Mouse (Mus musculus): ENCODE measurements around the gene Acer3. TPM values are rescaled to one million over a fixed set of nuclear protein-coding genes. Genes with fewer than 3 reads are reported as not detected.
A peak's percentile ranks its signal among the peaks of the same experiment; 100 is the strongest.

Acer3 gene
- polyA plus RNA-seq, 1 experiment from 2014 or later: 35.2 TPM

GRCm38 (mm10) chr7:98354921-98355310 is 33.9 kb upstream of the Acer3 start:
- 55% methylated on average over 4 of the region's 4 CpGs for WGBS
- Histone ChIP-seq H3K4me1 (replicated peaks; ENCODE audit: control insufficient read depth, insufficient read depth, low read length) (peaks cover 13% of the 10 kb centered on the region), H3K27me3 (replicated peaks; ENCODE audit: control insufficient read depth, insufficient read depth, low read length) (peaks cover 23% of the 10 kb centered on the region), H3K9me3 (ENCODE audit: control insufficient read depth, low read length) (no peaks in the 10 kb centered on the region), H3K36me3 (ENCODE audit: control insufficient read depth, insufficient read depth, low read length) (no peaks in the 10 kb centered on the region), H3K27ac (ENCODE audit: low read depth, low read length) (no peak overlapping the region), H3K9ac (ENCODE audit: low read depth, low read length) (no peak overlapping the region), H3K4me3 (ENCODE audit: low read depth, low read length) (no peak overlapping the region), H3K4me2 (no peak overlapping the region)
- ATAC-seq (replicated peaks; ENCODE audit: low FRiP score): peak; percentile 54
- no peak for DNase-seq (ENCODE audit: low spot score)

GRCm38 (mm10) chr7:98354160-98354920 is 33.3 kb upstream of the Acer3 start:
- 0 out of 2 replicates have a peak, but pooled peaks have one; percentile 11 for ATAC-seq (replicated peaks; ENCODE audit: low FRiP score)

GRCm38 (mm10) chr7:98353616-98354015 is 32.6 kb upstream of the Acer3 start:
- no peak overlapping the region for H3K4me3 ChIP-seq (ENCODE audit: low read depth, low read length)
- no peak for ATAC-seq (replicated peaks; ENCODE audit: low FRiP score)
- H3K4me1 ChIP-seq (replicated peaks; ENCODE audit: control insufficient read depth, insufficient read depth, low read length): peaks cover 13% of the 10 kb centered on the region
- WGBS: 80% methylated on average over 5 of the region's 5 CpGs
- H3K36me3 ChIP-seq (ENCODE audit: control insufficient read depth, insufficient read depth, low read length): no peaks in the 10 kb centered on the region
- peaks cover 11% of the 10 kb centered on the region for H3K27me3 ChIP-seq (replicated peaks; ENCODE audit: control insufficient read depth, insufficient read depth, low read length)
- no peak for DNase-seq (ENCODE audit: low spot score)
- H3K4me2 ChIP-seq: no peak overlapping the region
- H3K27ac ChIP-seq (ENCODE audit: low read depth, low read length): no peak overlapping the region
- no peaks in the 10 kb centered on the region for H3K9me3 ChIP-seq (ENCODE audit: control insufficient read depth, low read length)
- H3K9ac ChIP-seq (ENCODE audit: low read depth, low read length): no peak overlapping the region

More at GRCm38 (mm10) chr7:98354160-98354920, 33.3 kb upstream of the Acer3 start:
- no peak overlapping the region for H3K4me3 ChIP-seq (ENCODE audit: low read depth, low read length)
- H3K4me1 ChIP-seq (replicated peaks; ENCODE audit: control insufficient read depth, insufficient read depth, low read length): peaks cover 13% of the 10 kb centered on the region
- H3K27ac ChIP-seq (ENCODE audit: low read depth, low read length): no peak overlapping the region
- H3K36me3 ChIP-seq (ENCODE audit: control insufficient read depth, insufficient read depth, low read length): no peaks in the 10 kb centered on the region
- no peak overlapping the region for H3K4me2 ChIP-seq
- no peaks in the 10 kb centered on the region for H3K9me3 ChIP-seq (ENCODE audit: control insufficient read depth, low read length)
- WGBS: 41% methylated on average over 12 of the region's 12 CpGs
- H3K9ac ChIP-seq (ENCODE audit: low read depth, low read length): no peak overlapping the region
- DNase-seq (ENCODE audit: low spot score): no peak
- H3K27me3 ChIP-seq (replicated peaks; ENCODE audit: control insufficient read depth, insufficient read depth, low read length): peaks cover 18% of the 10 kb centered on the region

- Histone ChIP-seq H3K4me1 (replicated peaks; ENCODE audit: control insufficient read depth, insufficient read depth, low read length) (peaks cover 13% of the 10 kb centered on the region), H3K4me2 (no peak overlapping the region), H3K4me3 (ENCODE audit: low read depth, low read length) (no peak overlapping the region), H3K9ac (ENCODE audit: low read depth, low read length) (no peak overlapping the region), H3K9me3 (ENCODE audit: control insufficient read depth, low read length) (no peaks in the 10 kb centered on the region), H3K27me3 (replicated peaks; ENCODE audit: control insufficient read depth, insufficient read depth, low read length) (no peaks in the 10 kb centered on the region), H3K27ac (ENCODE audit: low read depth, low read length) (no peak overlapping the region), H3K36me3 (ENCODE audit: control insufficient read depth, insufficient read depth, low read length) (no peaks in the 10 kb centered on the region)
- DNase-seq (ENCODE audit: low spot score): no peak
- no peak for ATAC-seq (replicated peaks; ENCODE audit: low FRiP score)
- 91% methylated on average over 3 of the region's 3 CpGs for WGBS
Measured at GRCm38 (mm10) chr7:98351523-98351922, 30.5 kb upstream of the Acer3 start.

GRCm38 (mm10) chr7:98349821-98350220 is 28.8 kb upstream of the Acer3 start:
- Histone ChIP-seq H3K9me3 (ENCODE audit: control insufficient read depth, low read length) (no peaks in the 10 kb centered on the region), H3K9ac (ENCODE audit: low read depth, low read length) (no peak overlapping the region), H3K4me3 (ENCODE audit: low read depth, low read length) (no peak overlapping the region), H3K27me3 (replicated peaks; ENCODE audit: control insufficient read depth, insufficient read depth, low read length) (no peaks in the 10 kb centered on the region; the same call in 1 of the 2 replicates), H3K4me2 (no peak overlapping the region), H3K27ac (ENCODE audit: low read depth, low read length) (no peak overlapping the region), H3K36me3 (ENCODE audit: control insufficient read depth, insufficient read depth, low read length) (no peaks in the 10 kb centered on the region), H3K4me1 (replicated peaks; ENCODE audit: control insufficient read depth, insufficient read depth, low read length) (peaks cover 5% of the 10 kb centered on the region)
- DNase-seq (ENCODE audit: low spot score) (no peak), ATAC-seq (replicated peaks; ENCODE audit: low FRiP score) (no peak)
- 91% methylated on average over 6 of the region's 6 CpGs for WGBS

- H3K27me3 ChIP-seq (replicated peaks; ENCODE audit: control insufficient read depth, insufficient read depth, low read length): no peaks in the 10 kb centered on the region; the same call in 1 of the 2 replicates
- ATAC-seq (replicated peaks; ENCODE audit: low FRiP score) (no peak), DNase-seq (ENCODE audit: low spot score) (peak; percentile 77)
- H3K9me3 ChIP-seq (ENCODE audit: control insufficient read depth, low read length): no peaks in the 10 kb centered on the region
- no peaks in the 10 kb centered on the region for H3K36me3 ChIP-seq (ENCODE audit: control insufficient read depth, insufficient read depth, low read length)
- no peak overlapping the region for H3K4me2 ChIP-seq
- WGBS: 15% methylated on average over 5 of the region's 5 CpGs
- no peak overlapping the region for H3K4me3 ChIP-seq (ENCODE audit: low read depth, low read length)
- no peaks in the 10 kb centered on the region for H3K4me1 ChIP-seq (replicated peaks; ENCODE audit: control insufficient read depth, insufficient read depth, low read length)
- H3K9ac ChIP-seq (ENCODE audit: low read depth, low read length): no peak overlapping the region
- no peak overlapping the region for H3K27ac ChIP-seq (ENCODE audit: low read depth, low read length)
Measured at GRCm38 (mm10) chr7:98349096-98349495, 28.1 kb upstream of the Acer3 start.

- Histone ChIP-seq H3K27ac (ENCODE audit: low read depth, low read length) (no peak overlapping the region), H3K9me3 (ENCODE audit: control insufficient read depth, low read length) (no peaks in the 10 kb centered on the region), H3K4me3 (ENCODE audit: low read depth, low read length) (no peak overlapping the region), H3K9ac (ENCODE audit: low read depth, low read length) (no peak overlapping the region), H3K36me3 (ENCODE audit: control insufficient read depth, insufficient read depth, low read length) (no peaks in the 10 kb centered on the region), H3K4me2 (no peak overlapping the region), H3K27me3 (replicated peaks; ENCODE audit: control insufficient read depth, insufficient read depth, low read length) (no peaks in the 10 kb centered on the region; the same call in 1 of the 2 replicates), H3K4me1 (replicated peaks; ENCODE audit: control insufficient read depth, insufficient read depth, low read length) (no peaks in the 10 kb centered on the region)
- ATAC-seq (replicated peaks; ENCODE audit: low FRiP score) (0 out of 2 replicates have a peak, but pooled peaks have one; percentile 9), DNase-seq (ENCODE audit: low spot score) (peak; percentile 61)
- WGBS: 49% methylated on average over 7 of the region's 7 CpGs
Measured at GRCm38 (mm10) chr7:98348043-98348442, 27.0 kb upstream of the Acer3 start.

GRCm38 (mm10) chr7:98347471-98347870 is 26.5 kb upstream of the Acer3 start:
- Histone ChIP-seq H3K27me3 (replicated peaks; ENCODE audit: control insufficient read depth, insufficient read depth, low read length) (peaks cover 2% of the 10 kb centered on the region; the same call in 1 of the 2 replicates), H3K4me1 (replicated peaks; ENCODE audit: control insufficient read depth, insufficient read depth, low read length) (peaks cover 2% of the 10 kb centered on the region; the same call in 1 of the 2 replicates), H3K9me3 (ENCODE audit: control insufficient read depth, low read length) (no peaks in the 10 kb centered on the region), H3K4me2 (no peak overlapping the region), H3K9ac (ENCODE audit: low read depth, low read length) (no peak overlapping the region), H3K27ac (ENCODE audit: low read depth, low read length) (no peak overlapping the region), H3K36me3 (ENCODE audit: control insufficient read depth, insufficient read depth, low read length) (no peaks in the 10 kb centered on the region), H3K4me3 (ENCODE audit: low read depth, low read length) (no peak overlapping the region)
- DNase-seq (ENCODE audit: low spot score) (no peak), ATAC-seq (replicated peaks; ENCODE audit: low FRiP score) (no peak)
- 58% methylated on average over 5 of the region's 5 CpGs for WGBS

- no peak overlapping the region for H3K27ac ChIP-seq (ENCODE audit: low read depth, low read length)
- DNase-seq (ENCODE audit: low spot score) (no peak), ATAC-seq (replicated peaks; ENCODE audit: low FRiP score) (no peak)
- H3K27me3 ChIP-seq (replicated peaks; ENCODE audit: control insufficient read depth, insufficient read depth, low read length): peaks cover 2% of the 10 kb centered on the region; the same call in 1 of the 2 replicates
- H3K36me3 ChIP-seq (ENCODE audit: control insufficient read depth, insufficient read depth, low read length): no peaks in the 10 kb centered on the region
- H3K9me3 ChIP-seq (ENCODE audit: control insufficient read depth, low read length): no peaks in the 10 kb centered on the region
- no peak overlapping the region for H3K4me2 ChIP-seq
- WGBS: 43% methylated on average over 6 of the region's 6 CpGs
- H3K9ac ChIP-seq (ENCODE audit: low read depth, low read length): no peak overlapping the region
- no peak overlapping the region for H3K4me3 ChIP-seq (ENCODE audit: low read depth, low read length)
- peaks cover 13% of the 10 kb centered on the region for H3K4me1 ChIP-seq (replicated peaks; ENCODE audit: control insufficient read depth, insufficient read depth, low read length)
Measured at GRCm38 (mm10) chr7:98345036-98345435, 24.0 kb upstream of the Acer3 start.
